In the genomic region with DNA sequence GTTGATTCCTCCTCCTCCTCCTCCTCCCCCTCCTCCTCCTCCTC, we compare ENCODE assay signal across 8 mouse cellular contexts. TPM values are rescaled to one million over a fixed set of nuclear protein-coding genes. Genes with fewer than 3 reads are reported as not detected.
DNase-seq lines count a peak whose midpoint lies in the region; ATAC-seq and TF ChIP-seq lines count a peak whose summit lies in the region.
"Not testable (repeated sequence)": the region's sequence is repeated elsewhere in the genome, so short reads cannot be mapped to it uniquely, and the experiment has no call there.

Cers5 (minus strand) TSS at position 5 of the 44 bp plus-strand sequence.

- POLR2A ChIA-PET in Patski (lab: Charles Lee), result not testable (repeated sequence)

- in situ Hi-C loops in Patski (cut with MboI; ENCODE audit: low pct_unique_long_range_greater_than_20kb), result loop anchor here (5.0 to 10.0 kb wide), 2 partner anchors 45 to 278 kb away; partner anchors contain the start of gene Cox14

- peak within 1 kb of the TSS; percentile 83 for H3K4me2 ChIP-seq in embryonic facial prominence, embryonic 12.5 days (replicated peaks)
- H3K4me2 ChIP-seq in limb, embryonic 14.5 days (replicated peaks; ENCODE audit: low read depth, low read length, severe bottlenecking), result peak within 1 kb of the TSS; percentile 77
- peak within 1 kb of the TSS; percentile 65 for H3K4me2 ChIP-seq in stomach, embryonic 14.5 days (replicated peaks; ENCODE audit: low read depth, low read length)

- H3K27me3 ChIP-seq in Patski; embryonic facial prominence, embryonic 12.5 days; hindbrain, embryonic 10.5 days (ENCODE audit: insufficient read depth, poor library complexity, severe bottlenecking); limb, embryonic 14.5 days (ENCODE audit: control insufficient read depth, insufficient read depth, low read length); midbrain, embryonic 10.5 days (ENCODE audit: low read depth, poor library complexity, severe bottlenecking); stomach, embryonic 14.5 days (ENCODE audit: control insufficient read depth, insufficient read depth, low read length): not testable (repeated sequence)

- TF ChIP-seq POLR2A in limb, embryonic 14.5 days (IDR thresholded peaks at IDR 0.05; ENCODE audit: borderline replicate concordance, extremely low read depth, insufficient read depth, insufficient read length), result not testable (repeated sequence)

- not testable (repeated sequence) for TF ChIP-seq CTCF in Patski (IDR thresholded peaks at IDR 0.05)

- ATAC-seq in Patski; embryonic facial prominence, embryonic 12.5 days (ENCODE audit: insufficient number of reproducible peaks, insufficient read depth, low FRiP score, low TSS enrichment); limb, embryonic 14.5 days (ENCODE audit: low FRiP score, low read depth); stomach, embryonic 14.5 days (ENCODE audit: insufficient number of reproducible peaks, insufficient read depth, low FRiP score, low read depth): not testable (repeated sequence)

- H3K36me3 ChIP-seq in embryonic facial prominence, embryonic 12.5 days; hindbrain, embryonic 10.5 days; limb, embryonic 14.5 days (ENCODE audit: control insufficient read depth, insufficient read depth, low read length); midbrain, embryonic 10.5 days; stomach, embryonic 14.5 days (ENCODE audit: control insufficient read depth, insufficient read depth, low read length): not testable (repeated sequence)

- H3K4me1 ChIP-seq in embryonic facial prominence, embryonic 12.5 days; limb, embryonic 14.5 days (ENCODE audit: control insufficient read depth, insufficient read depth, low read length): not testable (repeated sequence)
- H3K4me1 ChIP-seq in hindbrain, embryonic 10.5 days (replicated peaks), result peaks cover 33% of the 10 kb centered on the region
- peaks cover 34% of the 10 kb centered on the region for H3K4me1 ChIP-seq in midbrain, embryonic 10.5 days
- peaks cover 16% of the 10 kb centered on the region for H3K4me1 ChIP-seq in stomach, embryonic 14.5 days (ENCODE audit: control insufficient read depth, insufficient read depth, low read length)

- DNase-seq in Patski (ENCODE audit: low read depth, low spot score); gonadal fat pad, adult 2 months (ENCODE audit: low read depth); hindbrain, embryonic 10.5 days (ENCODE audit: low spot score); layer of hippocampus, adult 18-20 months (ENCODE audit: low spot score in 2 of 2); limb, embryonic 14.5 days (ENCODE audit: low spot score); midbrain, embryonic 10.5 days (ENCODE audit: low spot score): not testable (repeated sequence)

- peak within 1 kb of the TSS; percentile 87 for H3K4me3 ChIP-seq in embryonic facial prominence, embryonic 12.5 days
- H3K4me3 ChIP-seq in hindbrain, embryonic 10.5 days, result peak within 1 kb of the TSS; percentile 90
- H3K4me3 ChIP-seq in limb, embryonic 14.5 days (replicated peaks; ENCODE audit: low read length), result peak within 1 kb of the TSS; percentile 85
- H3K4me3 ChIP-seq in midbrain, embryonic 10.5 days, result peak within 1 kb of the TSS; percentile 88
- H3K4me3 ChIP-seq in stomach, embryonic 14.5 days (ENCODE audit: low read depth, low read length), result peak within 1 kb of the TSS; percentile 91

- H3K9me3 ChIP-seq in embryonic facial prominence, embryonic 12.5 days; hindbrain, embryonic 10.5 days; limb, embryonic 14.5 days (ENCODE audit: control insufficient read depth, low read length); midbrain, embryonic 10.5 days (replicated peaks); stomach, embryonic 14.5 days (ENCODE audit: control insufficient read depth, low read depth, low read length): not testable (repeated sequence)

- H3K9ac ChIP-seq in embryonic facial prominence, embryonic 12.5 days, result peak within 1 kb of the TSS; percentile 89
- H3K9ac ChIP-seq in limb, embryonic 14.5 days (ENCODE audit: low read depth, low read length, severe bottlenecking), result peak within 1 kb of the TSS; percentile 95
- H3K9ac ChIP-seq in stomach, embryonic 14.5 days (replicated peaks; ENCODE audit: low read depth, low read length), result peak within 1 kb of the TSS; percentile 81

- H3K27ac ChIP-seq in embryonic facial prominence, embryonic 12.5 days, result peak within 1 kb of the TSS; percentile 97
- H3K27ac ChIP-seq in hindbrain, embryonic 10.5 days, result peak within 1 kb of the TSS; percentile 97
- H3K27ac ChIP-seq in limb, embryonic 14.5 days (replicated peaks; ENCODE audit: low read depth, low read length), result peak within 1 kb of the TSS; percentile 93
- peak within 1 kb of the TSS; percentile 97 for H3K27ac ChIP-seq in midbrain, embryonic 10.5 days (replicated peaks)
- peak within 1 kb of the TSS; percentile 95 for H3K27ac ChIP-seq in stomach, embryonic 14.5 days (ENCODE audit: low read length)

- CTCF ChIA-PET in Patski (lab: Charles Lee), result not testable (repeated sequence)

RNA-seq across cellular contexts. Expression of gene Cers5, which starts in this region (rescaled TPM):
- polyA plus RNA-seq in Patski (2021), result 83.3 TPM
- polyA plus RNA-seq in embryonic facial prominence, embryonic 12.5 days (2016; fragmentation: Nextera tagmentation; extraction: Ambion mirVana), result 70.1 and 74.9 TPM in 2 replicates
- 53.1 and 59.8 TPM in 2 replicates for polyA plus RNA-seq in gonadal fat pad, adult 2 months (2012; rRNA removed)
- polyA plus RNA-seq in hindbrain, embryonic 10.5 days (2016; fragmentation: Nextera tagmentation; extraction: Ambion mirVana), result 59.1 and 61.3 TPM in 2 replicates
- 10 to 100 TPM; 26.4 to 29.7 TPM for total RNA-seq in layer of hippocampus, adult 18-20 months (2021)
- polyA plus RNA-seq in limb, embryonic 14.5 days (2012; rRNA removed), result 75.1 and 89.2 TPM in 2 replicates
- 84.9 and 85.8 TPM in 2 replicates for polyA plus RNA-seq in limb, embryonic 14.5 days (2014; fragmentation: Nextera tagmentation; extraction: Ambion mirVana)
- polyA plus RNA-seq in midbrain, embryonic 10.5 days (2016; fragmentation: Nextera tagmentation; extraction: Ambion mirVana), result 58.4 and 63.5 TPM in 2 replicates
- polyA plus RNA-seq in stomach, embryonic 14.5 days (2014; fragmentation: Nextera tagmentation; extraction: Ambion mirVana), result 77.0 and 78.7 TPM in 2 replicates
